Mouse (Mus musculus) small intestine, adult 2 months (tissue): ENCODE results near the gene Slc36a2.

Experiments
- CTCF ChIP-seq: fragments of 200-500 bp; IDR thresholded peaks from 2 replicates; pipeline ENCODE4 v1.5.1; 2012; ENCODE audit warnings: low read depth, mild to moderate bottlenecking, control low read depth, inconsistent platforms, low read length, moderate library complexity, mixed read lengths; ENCODE audit not compliant: insufficient replicate concordance, insufficient read length; ENCODE audit errors: extremely low read depth
- POLR2A ChIP-seq: fragments of 200-500 bp; IDR thresholded peaks from 2 replicates; pipeline ENCODE4 v1.6.1; 2012; ENCODE audit warnings: low read depth, mild to moderate bottlenecking, control low read depth, inconsistent platforms, low read length, moderate library complexity

DNA sequence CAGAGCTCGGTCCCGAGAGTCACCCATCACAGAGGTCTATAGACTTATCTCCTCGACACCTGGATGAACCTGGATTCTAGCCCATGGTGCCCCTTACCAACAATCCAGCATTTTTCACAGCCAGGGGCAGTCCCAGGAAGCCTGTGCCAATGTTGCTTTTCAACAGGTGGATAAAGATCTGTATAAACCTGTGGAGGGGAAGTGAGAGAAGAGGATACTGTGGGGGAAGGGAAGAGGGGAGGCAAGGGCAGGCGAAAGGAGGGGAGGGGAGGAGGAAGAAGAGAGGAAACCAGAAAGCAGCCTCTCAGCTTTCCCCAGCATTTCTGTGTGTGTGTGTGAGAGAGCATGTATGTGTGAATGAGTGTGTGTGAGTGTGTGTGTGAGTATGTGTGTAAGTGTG lies 36.4 kb downstream of the Slc36a2 start:
- TF ChIP-seq CTCF = no peak
- TF ChIP-seq POLR2A = no peak
